Comparison of ENCODE assay signal across 10 mouse cellular contexts in genomic region chr2:9875676-9876357, GRCm38 (mm10). TPM values are rescaled to one million over a fixed set of nuclear protein-coding genes. Genes with fewer than 3 reads are reported as not detected.
A peak's percentile ranks its signal among the peaks of the same experiment; 100 is the strongest.
DNase-seq lines count a peak whose midpoint lies in the region; ATAC-seq and TF ChIP-seq lines count a peak whose summit lies in the region.
"Had no signal": no experiment of that assay in that cellular context is flagged by ENCODE, and none has a peak within 500 bp of the region (broad histone marks: within the 10 kb centered on the region; RNA-seq: fewer than 3 reads in every experiment).

No protein-coding gene starts in this region.

- no peak for TF ChIP-seq POLR2A in brain, embryonic 14.5 days (IDR thresholded peaks at IDR 0.05; ENCODE audit: borderline replicate concordance, extremely low read depth, insufficient read depth, insufficient read length, poor library complexity, severe bottlenecking)
- TF ChIP-seq POLR2A in myocyte (IDR thresholded peaks at IDR 0.05; ENCODE audit: insufficient read length, low read depth), result no peak

- DNase-seq in heart, adult 9 months (ENCODE audit: low spot score in 2 of 2), result no peak
- DNase-seq in brain, embryonic 14.5 days (ENCODE audit: low read depth), result peak; percentile 27
- DNase-seq in hindbrain, postnatal 0 days (ENCODE audit: low spot score), result no peak
- no peak for DNase-seq in layer of hippocampus, postnatal 36 days
- no peak for DNase-seq in ovary, postnatal 10 days (ENCODE audit: low spot score)
- DNase-seq in left cerebral cortex, postnatal 4 days, result no peak

- no peaks in the 10 kb centered on the region for H3K36me3 ChIP-seq in heart, embryonic 15.5 days
- no peaks in the 10 kb centered on the region for H3K36me3 ChIP-seq in hindbrain, postnatal 0 days (ENCODE audit: insufficient read depth, low read length)
- H3K36me3 ChIP-seq in myocyte (ENCODE audit: control insufficient read depth, insufficient read depth), result peaks cover 13% of the 10 kb centered on the region
- H3K36me3 ChIP-seq: forebrain, embryonic 15.5 days had no signal

- TF ChIP-seq CTCF in brain, embryonic 14.5 days (IDR thresholded peaks at IDR 0.05; ENCODE audit: borderline replicate concordance, extremely low read depth, insufficient read depth, insufficient read length), result no peak
- TF ChIP-seq CTCF in hindbrain, postnatal 0 days (IDR thresholded peaks at IDR 0.05; ENCODE audit: low read depth), result no peak

- 50% methylated on average over 12 of the region's 12 CpGs for WGBS in heart, embryonic 15.5 days
- 17% methylated on average over 12 of the region's 12 CpGs for WGBS in hindbrain, postnatal 0 days

- ATAC-seq in heart, embryonic 15.5 days (replicated peaks; ENCODE audit: insufficient number of reproducible peaks, insufficient read depth, low FRiP score, low read depth), result no peak
- ATAC-seq in hindbrain, postnatal 0 days, result no peak
- ATAC-seq: forebrain, embryonic 15.5 days had no signal

- intact Hi-C loops in left cerebral cortex, postnatal 4 days (cut with DNase I), result no loop called here

- H3K4me3 ChIP-seq in heart, embryonic 15.5 days, result peak overlapping the region; percentile 66
- H3K4me3 ChIP-seq in hindbrain, postnatal 0 days (ENCODE audit: low read length), result 0 out of 2 replicates have a peak overlapping the region, but pooled peaks have one; percentile 10
- peak overlapping the region; percentile 74 for H3K4me3 ChIP-seq in myocyte
- H3K4me3 ChIP-seq: forebrain, embryonic 15.5 days had no signal

- peaks cover 8% of the 10 kb centered on the region for H3K79me2 ChIP-seq in myocyte (ENCODE audit: control insufficient read depth, insufficient read depth)

- peaks cover 62% of the 10 kb centered on the region for H3K27me3 ChIP-seq in heart, embryonic 15.5 days
- H3K27me3 ChIP-seq in hindbrain, postnatal 0 days (ENCODE audit: insufficient read depth, low read length), result peaks cover 57% of the 10 kb centered on the region; the same call in 1 of the 2 replicates
- H3K27me3 ChIP-seq in myocyte (ENCODE audit: control insufficient read depth, insufficient read depth, insufficient read length), result no peaks in the 10 kb centered on the region

- peaks cover 40% of the 10 kb centered on the region for H3K4me1 ChIP-seq in heart, embryonic 15.5 days (replicated peaks)
- H3K4me1 ChIP-seq in hindbrain, postnatal 0 days (ENCODE audit: insufficient read depth, low read length), result no peaks in the 10 kb centered on the region

- H3K9me3 ChIP-seq in heart, embryonic 15.5 days (replicated peaks), result no peaks in the 10 kb centered on the region
- H3K9me3 ChIP-seq in hindbrain, postnatal 0 days (ENCODE audit: low read length), result no peaks in the 10 kb centered on the region
- H3K9me3 ChIP-seq: forebrain, embryonic 15.5 days had no signal

- H3K9ac ChIP-seq in heart, embryonic 15.5 days, result no peak overlapping the region
- H3K9ac ChIP-seq in hindbrain, postnatal 0 days (replicated peaks; ENCODE audit: low read length), result no peak overlapping the region
- H3K9ac ChIP-seq: forebrain, embryonic 15.5 days had no signal

- no peak overlapping the region for H3K27ac ChIP-seq in heart, embryonic 15.5 days
- H3K27ac ChIP-seq in hindbrain, postnatal 0 days, result no peak overlapping the region
- H3K27ac ChIP-seq: forebrain, embryonic 15.5 days had no signal

- H3K4me2 ChIP-seq in heart, embryonic 15.5 days, result peak overlapping the region; percentile 99
- no peak overlapping the region for H3K4me2 ChIP-seq in hindbrain, postnatal 0 days (ENCODE audit: low read depth, low read length)
- H3K4me2 ChIP-seq in myocyte (ENCODE audit: low read depth), result peak overlapping the region; percentile 84
- H3K4me2 ChIP-seq: forebrain, embryonic 15.5 days had no signal

- no peak overlapping the region for H3ac ChIP-seq in myocyte (ENCODE audit: control insufficient read depth, insufficient read length)

TF ChIP-seq in myocyte, 11 proteins besides CTCF, POLR2A, EP300 and RAD21:
- TF ChIP-seq TCF3 (IDR thresholded peaks at IDR 0.05; ENCODE audit: insufficient read length, low read depth) (no peak), MYOD1 (IDR thresholded peaks at IDR 0.05; ENCODE audit: control insufficient read depth in 1 of 3, insufficient read length in 2 of 3, low read depth in 2 of 3) (no peak), REST (IDR thresholded peaks at IDR 0.05; ENCODE audit: insufficient read depth, insufficient read length) (no peak), POLR2AphosphoS2 (IDR thresholded peaks at IDR 0.05; ENCODE audit: insufficient read length, low read depth) (no peak), E2F4 (IDR thresholded peaks at IDR 0.05; ENCODE audit: insufficient read depth) (no peak), MAX (IDR thresholded peaks at IDR 0.05; ENCODE audit: low read depth) (no peak), CEBPB (IDR thresholded peaks at IDR 0.05; ENCODE audit: insufficient read depth, poor library complexity, severe bottlenecking) (no peak), MYOG (IDR thresholded peaks at IDR 0.05; ENCODE audit: control insufficient read depth in 1 of 3, insufficient read depth in 1 of 3, insufficient read length in 2 of 3, low read depth in 2 of 3) (no peak), SRF (IDR thresholded peaks at IDR 0.05; ENCODE audit: control insufficient read depth, insufficient read length, low read depth) (no peak), USF1 (IDR thresholded peaks at IDR 0.05; ENCODE audit: low read depth) (no peak), TCF12 (IDR thresholded peaks at IDR 0.05; ENCODE audit: insufficient read depth, poor library complexity, severe bottlenecking) (no peak)

RNA-seq across cellular contexts. Expression of gene 4930412O13Rik, which starts 5.2 kb away (rescaled TPM):
- polyA plus RNA-seq in heart, embryonic 15.5 days (2015; fragmentation: Nextera tagmentation; extraction: Ambion mirVana), result 0.10 TPM in 1 of 2 replicates, not detected in the other
- polyA plus RNA-seq in brain, embryonic 14.5 days (2012; rRNA removed), result 1.6 and 2.6 TPM in 2 replicates
- total RNA-seq in hindbrain, postnatal 0 days (2014; rRNA removed), result not detected in 2 replicates
- 0.57 and 0.75 TPM in 2 replicates for polyA plus RNA-seq in hindbrain, postnatal 0 days (2015; fragmentation: Nextera tagmentation; extraction: Ambion mirVana)
- not detected for polyA plus RNA-seq in myocyte (2012; fragmentation: generic; extraction: Trizol)
- not detected for total RNA-seq in layer of hippocampus, postnatal 36 days (2021)
- not detected for total RNA-seq in left cerebral cortex, postnatal 4 days (2021)
- total RNA-seq: neutrophil, adult 5-6 weeks had no signal
- polyA plus RNA-seq: forebrain, embryonic 15.5 days had no signal

RNA-seq across cellular contexts. Expression of gene 9230102O04Rik, which starts 13.5 kb away (rescaled TPM):
- polyA plus RNA-seq in heart, embryonic 15.5 days (2015; fragmentation: Nextera tagmentation; extraction: Ambion mirVana), result not detected in 2 replicates
- polyA plus RNA-seq in brain, embryonic 14.5 days (2012; rRNA removed), result 1.0 and 1.3 TPM in 2 replicates
- total RNA-seq in hindbrain, postnatal 0 days (2014; rRNA removed), result 1.5 TPM in 1 of 2 replicates, not detected in the other
- polyA plus RNA-seq in hindbrain, postnatal 0 days (2015; fragmentation: Nextera tagmentation; extraction: Ambion mirVana), result 0.76 and 1.0 TPM in 2 replicates
- polyA plus RNA-seq in myocyte (2012; fragmentation: generic; extraction: Trizol), result not detected
- not detected for total RNA-seq in layer of hippocampus, postnatal 36 days (2021)
- not detected for total RNA-seq in left cerebral cortex, postnatal 4 days (2021)
- total RNA-seq: neutrophil, adult 5-6 weeks had no signal
- polyA plus RNA-seq: forebrain, embryonic 15.5 days had no signal

RNA-seq across cellular contexts. Expression of gene Gata3, which starts 14.0 kb away (rescaled TPM):
- polyA plus RNA-seq in heart, embryonic 15.5 days (2015; fragmentation: Nextera tagmentation; extraction: Ambion mirVana), result 2.7 and 9.4 TPM in 2 replicates
- polyA plus RNA-seq in brain, embryonic 14.5 days (2012; rRNA removed), result 12.4 and 29.4 TPM in 2 replicates
- 2.3 and 3.5 TPM in 2 replicates for total RNA-seq in hindbrain, postnatal 0 days (2014; rRNA removed)
- 17.6 and 20.5 TPM in 2 replicates for polyA plus RNA-seq in hindbrain, postnatal 0 days (2015; fragmentation: Nextera tagmentation; extraction: Ambion mirVana)
- 3.7 TPM for polyA plus RNA-seq in myocyte (2012; fragmentation: generic; extraction: Trizol)
- total RNA-seq in layer of hippocampus, postnatal 36 days (2021), result under 1 TPM in 1 of 2 experiments, not detected in 1; 0.15 TPM
- 1 to 10 TPM; 1.0 to 1.5 TPM for total RNA-seq in left cerebral cortex, postnatal 4 days (2021)

Comparison
In these comparisons a context has a peak if more than half of its experiments do, and no peak if none do; other contexts are left out.
1. H3K4me3 ChIP-seq: peak in every context shown above with its lines; median percentile 74 in myocyte; 66 in heart, embryonic 15.5 days; 10 in hindbrain, postnatal 0 days.